Mouse (Mus musculus): ENCODE results near the gene Elf5. TPM values are rescaled to one million over a fixed set of nuclear protein-coding genes. Genes with fewer than 3 reads are reported as not detected.

Gene Elf5
- polyA plus RNA-seq, 1 experiment from 2014 or later: not detected

DNA sequence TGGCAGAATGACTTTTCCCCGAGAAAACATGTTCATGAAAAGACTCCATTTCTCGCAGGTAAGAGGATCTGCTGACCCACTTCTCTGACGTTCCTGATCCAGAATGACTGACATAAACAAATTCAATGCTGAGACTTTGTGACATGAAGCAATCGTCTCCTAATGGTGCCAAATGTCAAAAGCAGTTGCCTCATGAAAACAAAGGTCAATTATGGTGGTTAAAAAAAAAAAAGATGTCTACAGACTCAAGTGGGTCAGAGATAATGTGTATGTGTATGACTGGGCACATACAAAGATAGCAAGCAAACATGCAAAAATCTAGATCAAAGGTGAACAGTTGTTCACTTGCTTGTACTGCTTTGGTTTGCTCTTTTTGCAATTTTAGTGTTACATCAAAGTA lies 82.3 kb downstream of the Elf5 start:
- H3K4me2 ChIP-seq (ENCODE audit: low read length): no peak overlapping the region
- ATAC-seq: no peak
- no peaks in the 10 kb centered on the region for H3K4me1 ChIP-seq (ENCODE audit: control insufficient read depth, insufficient read depth, low read depth, low read length)
- H3K9ac ChIP-seq (ENCODE audit: low read depth, low read length): no peak overlapping the region
- H3K4me3 ChIP-seq (ENCODE audit: low read length): no peak overlapping the region
- no peaks in the 10 kb centered on the region for H3K36me3 ChIP-seq (ENCODE audit: control insufficient read depth, insufficient read depth, low read length)
- no peaks in the 10 kb centered on the region for H3K9me3 ChIP-seq (ENCODE audit: control insufficient read depth, low read length)
- 66% methylated on average over 4 of the region's 4 CpGs for WGBS
- no peak overlapping the region for H3K27ac ChIP-seq (ENCODE audit: low read depth, low read length)
- H3K27me3 ChIP-seq (replicated peaks; ENCODE audit: control insufficient read depth, insufficient read depth, low read length): no peaks in the 10 kb centered on the region

DNA sequence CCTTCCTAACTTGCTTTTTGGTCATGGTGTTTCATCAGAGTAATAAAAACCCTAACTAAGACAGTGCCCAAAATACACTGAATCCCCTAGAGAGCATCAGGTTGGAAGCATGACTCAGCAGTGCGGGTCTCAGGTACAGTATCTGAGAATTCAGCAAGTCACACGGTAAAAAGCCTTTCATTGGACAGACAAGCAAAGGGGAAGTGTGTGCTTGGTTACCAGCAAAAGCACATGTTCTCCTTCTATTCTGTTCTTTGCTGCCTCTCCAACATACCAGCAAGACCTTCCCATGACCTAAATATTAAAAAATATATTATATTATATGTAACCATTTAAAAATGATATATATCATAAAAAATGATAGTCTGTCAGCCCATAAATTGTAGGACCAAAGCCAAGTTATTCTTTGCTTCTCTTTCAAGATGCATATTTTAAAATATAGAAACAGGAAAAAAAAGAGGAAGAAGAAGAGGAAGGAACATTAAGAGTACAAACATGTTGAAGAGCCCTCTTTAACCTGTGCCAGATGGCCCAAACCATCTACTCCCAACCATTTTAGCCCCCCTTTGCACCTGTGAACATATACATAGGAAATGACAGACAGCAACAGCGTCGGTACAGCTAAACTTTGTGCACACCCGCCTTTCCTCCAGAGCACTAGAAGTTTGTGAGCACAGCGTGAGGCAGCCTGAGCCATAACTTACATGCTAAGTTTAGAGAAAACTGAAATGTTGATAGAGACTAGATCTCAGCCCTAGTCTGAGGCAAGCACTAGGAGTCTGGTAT lies 84.3 kb downstream of the Elf5 start:
- ATAC-seq: no peak
- Histone ChIP-seq H3K27ac (ENCODE audit: low read depth, low read length) (no peak overlapping the region), H3K9ac (ENCODE audit: low read depth, low read length) (no peak overlapping the region), H3K9me3 (ENCODE audit: control insufficient read depth, low read length) (no peaks in the 10 kb centered on the region), H3K27me3 (replicated peaks; ENCODE audit: control insufficient read depth, insufficient read depth, low read length) (no peaks in the 10 kb centered on the region), H3K4me2 (ENCODE audit: low read length) (no peak overlapping the region), H3K36me3 (ENCODE audit: control insufficient read depth, insufficient read depth, low read length) (no peaks in the 10 kb centered on the region), H3K4me1 (ENCODE audit: control insufficient read depth, insufficient read depth, low read depth, low read length) (no peaks in the 10 kb centered on the region), H3K4me3 (ENCODE audit: low read length) (no peak overlapping the region)
- 84% methylated on average over 6 of the region's 6 CpGs for WGBS

Other genes with a start within 250 kb of the Elf5 start
- gene Ehf, start 108.4 kb upstream of the Elf5 start, polyA plus RNA-seq (2015; fragmentation: Nextera tagmentation; extraction: Ambion mirVana): 0.10 and 0.14 TPM in 2 replicates
- 95.8 and 105 TPM in 2 replicates for gene Cat, start 73.5 kb downstream of the Elf5 start, polyA plus RNA-seq (2015; fragmentation: Nextera tagmentation; extraction: Ambion mirVana)
- 10.0 and 13.0 TPM in 2 replicates for gene Abtb2, start 154.6 kb downstream of the Elf5 start, polyA plus RNA-seq (2015; fragmentation: Nextera tagmentation; extraction: Ambion mirVana)